Mouse (Mus musculus) kidney, adult 2 months (tissue): ENCODE results near the gene Vps16.

ENCODE experiments used
- CTCF ChIP-seq: fragments of 200-500 bp; conservative IDR thresholded peaks from 2 replicates; pipeline ENCODE4 v1.5.1; 2011; ENCODE audit warnings: low read depth, mild to moderate bottlenecking, control low read depth, low read length, moderate library complexity, mixed read lengths; ENCODE audit not compliant: insufficient read depth, insufficient read length
- POLR2A ChIP-seq: fragments of 200-500 bp; IDR thresholded peaks from one replicate; pipeline ENCODE4 v1.6.1; 2011; ENCODE audit warnings: low read depth, low read length, control low read depth

- peak; percentile 51 for TF ChIP-seq CTCF
- no peak for TF ChIP-seq POLR2A
Observed at GRCm38 (mm10) chr2:130433152-130433551, 9.0 kb downstream of the Vps16 start.
